Mouse (Mus musculus) liver, embryonic 14.5 days (tissue): ENCODE data around the gene Gkap1. TPM values are rescaled to one million over a fixed set of nuclear protein-coding genes. Genes with fewer than 3 reads are reported as not detected.

Experiments
- ATAC-seq: fragments of 200-750 bp; cut with Nextera tagmentation; 2 replicates; pipeline ENCODE4 v1.8.0; 2017; ENCODE audit warnings: moderate number of reproducible peaks, mild to moderate bottlenecking, moderate library complexity; ENCODE audit not compliant: insufficient read depth
- DNase-seq, 3 experiments: peaks; one replicate each; pipeline ENCODE4 v3.0.0-alpha.2; 2012 to 2013; ENCODE audit warnings: low read depth in 3 of 3, low spot score in 3 of 3
- H3K27ac ChIP-seq: fragments of 300-500 bp; sonication (generic); 2 replicates; pipeline ENCODE4 v1.5.1; 2014; ENCODE audit warnings: moderate library complexity, mild to moderate bottlenecking, control low read depth, inconsistent platforms
- H3K27me3 ChIP-seq: fragments of 300-500 bp; sonication (generic); 2 replicates; pipeline ENCODE4 v1.6.1; 2014; ENCODE audit warnings: mild to moderate bottlenecking, low read length, moderate library complexity; ENCODE audit not compliant: control insufficient read depth, insufficient read depth
- H3K36me3 ChIP-seq: fragments of 300-500 bp; sonication (generic); replicated peaks from 2 replicates; pipeline ENCODE4 v1.6.1; 2014; ENCODE audit warnings: low read depth; ENCODE audit not compliant: control insufficient read depth, insufficient read depth
- H3K4me1 ChIP-seq, 2 experiments: fragments of 200-500 bp in 1 of 2; fragments of 300-500 bp in 1 of 2; sonication (generic) in 1 of 2; replicated peaks; 2 replicates each; pipeline ENCODE4 v1.6.1; 2012 to 2014; ENCODE audit warnings: antibody characterized with exemption in 1 of 2, inconsistent platforms in 1 of 2, low read length in 1 of 2; ENCODE audit not compliant: control insufficient read depth in 2 of 2, insufficient read depth in 2 of 2
- H3K4me2 ChIP-seq: fragments of 300-500 bp; sonication (generic); 2 replicates; pipeline ENCODE4 v1.6.1; 2014; ENCODE audit warnings: low read depth, mild to moderate bottlenecking, control low read depth, moderate library complexity
- H3K4me3 ChIP-seq, 2 experiments: fragments of 200-500 bp in 1 of 2; fragments of 300-500 bp in 1 of 2; sonication (generic) in 1 of 2; 2 replicates each; pipeline ENCODE4 v1.5.1; 2012 to 2014; ENCODE audit warnings: low read depth in 2 of 2, low read length in 2 of 2, mild to moderate bottlenecking in 2 of 2, control low read depth in 1 of 2, inconsistent platforms in 1 of 2, moderate library complexity in 1 of 2; ENCODE audit not compliant: insufficient read depth in 1 of 2
- H3K9ac ChIP-seq: fragments of 300-500 bp; sonication (generic); replicated peaks from 2 replicates; pipeline ENCODE4 v1.6.1; 2014; ENCODE audit warnings: mild to moderate bottlenecking, control low read depth, moderate library complexity
- H3K9me3 ChIP-seq: fragments of 300-500 bp; sonication (generic); 2 replicates; pipeline ENCODE4 v1.6.1; 2016; ENCODE audit warnings: low read length, mixed read lengths; ENCODE audit not compliant: control insufficient read depth
- CTCF ChIP-seq: IDR thresholded peaks from 2 replicates; pipeline ENCODE4 v1.5.1; 2016; ENCODE audit warnings: antibody characterized with exemption, low read depth, control low read depth
- EP300 ChIP-seq: IDR thresholded peaks from 2 replicates; pipeline ENCODE4 v1.6.1; 2016; ENCODE audit warnings: antibody characterized with exemption, low read depth
- WGBS: fragments of 180-500 bp; shearing (Covaris S2); extraction: QIAGEN DNeasy Blood & Tissue Kit; methylation state at CpG from one replicate; pipeline ENCODE4 v1.1.7; 2014; ENCODE audit not compliant: insufficient replicate concordance; 5-methylcytosine and 5-hydroxymethylcytosine counted together
- polyA plus RNA-seq, 2 experiments: library from polyadenylated mRNA; depleted of rRNA in 1 of 2; stranded (reverse) in 1 of 2; unstranded in 1 of 2; fragments of >200 nt; fragmentation: Nextera tagmentation in 1 of 2; extraction: Ambion mirVana in 1 of 2; gene quantifications; 2 replicates each; pipeline versions ENCODE4 v1.2.1 to v1.2.3; 2012 to 2014

Gene Gkap1
- polyA plus RNA-seq, 2 experiments, result 2.9 to 4.8 TPM

GRCm38 (mm10) chr13:58281936-58282335 lies 6.4 kb upstream of the Gkap1 start:
- TF ChIP-seq EP300 (no peak), CTCF (no peak)
- Histone ChIP-seq H3K27me3 (no peaks in the 10 kb centered on the region), H3K9ac (no peak overlapping the region), H3K4me3 (no peak overlapping the region), H3K4me2 (no peak overlapping the region), H3K4me1 (no peaks in the 10 kb centered on the region), H3K27ac (no peak overlapping the region), H3K36me3 (no peaks in the 10 kb centered on the region), H3K9me3 (no peaks in the 10 kb centered on the region)
- 35% methylated on average over 4 of the region's 4 CpGs for WGBS
- ATAC-seq, result no peak
- no peak for DNase-seq

GRCm38 (mm10) chr13:58280528-58280927 lies 5.0 kb upstream of the Gkap1 start:
- WGBS, result 49% methylated on average over 3 of the region's 3 CpGs
- Histone ChIP-seq H3K36me3 (no peaks in the 10 kb centered on the region), H3K9me3 (no peaks in the 10 kb centered on the region), H3K4me2 (no peak overlapping the region), H3K9ac (no peak overlapping the region), H3K27me3 (peaks cover 9% of the 10 kb centered on the region), H3K4me1 (no peaks in the 10 kb centered on the region), H3K27ac (no peak overlapping the region), H3K4me3 (no peak overlapping the region)
- ATAC-seq, result no peak
- DNase-seq, result no peak
- TF ChIP-seq CTCF (no peak), EP300 (no peak)

- H3K27ac ChIP-seq, result no peak overlapping the region
- no peak overlapping the region for H3K4me2 ChIP-seq
- 61% methylated on average over 10 of the region's 10 CpGs for WGBS
- peaks cover 48% of the 10 kb centered on the region for H3K27me3 ChIP-seq
- DNase-seq (no peak), ATAC-seq (no peak)
- H3K9me3 ChIP-seq, result no peaks in the 10 kb centered on the region
- no peak for TF ChIP-seq CTCF
- H3K36me3 ChIP-seq, result no peaks in the 10 kb centered on the region
- no peak overlapping the region for H3K4me3 ChIP-seq
- no peak overlapping the region for H3K9ac ChIP-seq
- H3K4me1 ChIP-seq, result 0 out of 4 replicates have a peak, but pooled peaks cover 0 to 2% of the 10 kb centered on the region in 2 experiments
Observed at GRCm38 (mm10) chr13:58276256-58276655, 757 bp upstream of the Gkap1 start.

GRCm38 (mm10) chr13:58275076-58275475 lies 423 bp downstream of the Gkap1 start:
- DNase-seq, result no peak
- Histone ChIP-seq H3K9ac (no peak overlapping the region), H3K4me3 (peak overlapping the region in 1 of 2 experiments; percentile 67; a peak in 2 of 4 replicates), H3K9me3 (no peaks in the 10 kb centered on the region), H3K36me3 (no peaks in the 10 kb centered on the region), H3K27ac (no peak overlapping the region), H3K27me3 (peaks cover 48% of the 10 kb centered on the region), H3K4me1 (0 out of 4 replicates have a peak, but pooled peaks cover 0 to 2% of the 10 kb centered on the region in 2 experiments), H3K4me2 (peak overlapping the region; percentile 90)
- no peak for TF ChIP-seq EP300
- no peak for TF ChIP-seq CTCF
- no peak for ATAC-seq
- WGBS, result 29% methylated on average over 9 of the region's 9 CpGs

- no peaks in the 10 kb centered on the region for H3K36me3 ChIP-seq
- no peak overlapping the region for H3K27ac ChIP-seq
- H3K9me3 ChIP-seq, result no peaks in the 10 kb centered on the region
- peak; percentile 24 to 31 (median 24) for DNase-seq
- peak; percentile 77 for ATAC-seq
- peak overlapping the region; percentile 90 for H3K4me2 ChIP-seq
- peak overlapping the region; percentile 47 for H3K9ac ChIP-seq
- WGBS, result under 1% methylated on average over 81 of the region's 84 CpGs
- peak overlapping the region; percentile 66 to 67 for H3K4me3 ChIP-seq
- peaks cover 48% of the 10 kb centered on the region for H3K27me3 ChIP-seq
- no peak for TF ChIP-seq EP300
- no peak for TF ChIP-seq CTCF
- H3K4me1 ChIP-seq, result 0 out of 4 replicates have a peak, but pooled peaks cover 0 to 2% of the 10 kb centered on the region in 2 experiments
Observed at GRCm38 (mm10) chr13:58274259-58274991, 1.1 kb downstream of the Gkap1 start.
